Mouse (Mus musculus) liver, embryonic 14.5 days (tissue): ENCODE results near the gene Usp19. TPM values are rescaled to one million over a fixed set of nuclear protein-coding genes. Genes with fewer than 3 reads are reported as not detected.

Experiments
- ATAC-seq: fragments of 200-750 bp; cut with Nextera tagmentation; 2 replicates; pipeline ENCODE4 v1.8.0; 2017; ENCODE audit warnings: moderate number of reproducible peaks, mild to moderate bottlenecking, moderate library complexity; ENCODE audit not compliant: insufficient read depth
- DNase-seq, 3 experiments: peaks; one replicate each; pipeline ENCODE4 v3.0.0-alpha.2; 2012 to 2013; ENCODE audit warnings: low read depth in 3 of 3, low spot score in 3 of 3
- H3K27ac ChIP-seq: fragments of 300-500 bp; sonication (generic); 2 replicates; pipeline ENCODE4 v1.5.1; 2014; ENCODE audit warnings: moderate library complexity, mild to moderate bottlenecking, control low read depth, inconsistent platforms
- H3K27me3 ChIP-seq: fragments of 300-500 bp; sonication (generic); 2 replicates; pipeline ENCODE4 v1.6.1; 2014; ENCODE audit warnings: mild to moderate bottlenecking, low read length, moderate library complexity; ENCODE audit not compliant: control insufficient read depth, insufficient read depth
- H3K36me3 ChIP-seq: fragments of 300-500 bp; sonication (generic); replicated peaks from 2 replicates; pipeline ENCODE4 v1.6.1; 2014; ENCODE audit warnings: low read depth; ENCODE audit not compliant: control insufficient read depth, insufficient read depth
- H3K4me1 ChIP-seq, 2 experiments: fragments of 200-500 bp in 1 of 2; fragments of 300-500 bp in 1 of 2; sonication (generic) in 1 of 2; replicated peaks; 2 replicates each; pipeline ENCODE4 v1.6.1; 2012 to 2014; ENCODE audit warnings: antibody characterized with exemption in 1 of 2, inconsistent platforms in 1 of 2, low read length in 1 of 2; ENCODE audit not compliant: control insufficient read depth in 2 of 2, insufficient read depth in 2 of 2
- H3K4me2 ChIP-seq: fragments of 300-500 bp; sonication (generic); 2 replicates; pipeline ENCODE4 v1.6.1; 2014; ENCODE audit warnings: low read depth, mild to moderate bottlenecking, control low read depth, moderate library complexity
- H3K4me3 ChIP-seq, 2 experiments: fragments of 200-500 bp in 1 of 2; fragments of 300-500 bp in 1 of 2; sonication (generic) in 1 of 2; 2 replicates each; pipeline ENCODE4 v1.5.1; 2012 to 2014; ENCODE audit warnings: low read depth in 2 of 2, low read length in 2 of 2, mild to moderate bottlenecking in 2 of 2, control low read depth in 1 of 2, inconsistent platforms in 1 of 2, moderate library complexity in 1 of 2; ENCODE audit not compliant: insufficient read depth in 1 of 2
- H3K9ac ChIP-seq: fragments of 300-500 bp; sonication (generic); replicated peaks from 2 replicates; pipeline ENCODE4 v1.6.1; 2014; ENCODE audit warnings: mild to moderate bottlenecking, control low read depth, moderate library complexity
- H3K9me3 ChIP-seq: fragments of 300-500 bp; sonication (generic); 2 replicates; pipeline ENCODE4 v1.6.1; 2016; ENCODE audit warnings: low read length, mixed read lengths; ENCODE audit not compliant: control insufficient read depth
- CTCF ChIP-seq: IDR thresholded peaks from 2 replicates; pipeline ENCODE4 v1.5.1; 2016; ENCODE audit warnings: antibody characterized with exemption, low read depth, control low read depth
- EP300 ChIP-seq: IDR thresholded peaks from 2 replicates; pipeline ENCODE4 v1.6.1; 2016; ENCODE audit warnings: antibody characterized with exemption, low read depth
- WGBS: fragments of 180-500 bp; shearing (Covaris S2); extraction: QIAGEN DNeasy Blood & Tissue Kit; methylation state at CpG from one replicate; pipeline ENCODE4 v1.1.7; 2014; ENCODE audit not compliant: insufficient replicate concordance; 5-methylcytosine and 5-hydroxymethylcytosine counted together
- polyA plus RNA-seq, 2 experiments: library from polyadenylated mRNA; depleted of rRNA in 1 of 2; stranded (reverse) in 1 of 2; unstranded in 1 of 2; fragments of >200 nt; fragmentation: Nextera tagmentation in 1 of 2; extraction: Ambion mirVana in 1 of 2; gene quantifications; 2 replicates each; pipeline versions ENCODE4 v1.2.1 to v1.2.3; 2012 to 2014

The Usp19 gene
- polyA plus RNA-seq, 2 experiments = 17.1 to 33.9 TPM

GRCm38 (mm10) chr9:108463713-108464112 is 26.7 kb upstream of the Usp19 start:
- peaks cover 12% of the 10 kb centered on the region in 2 experiments for H3K4me1 ChIP-seq
- H3K9ac ChIP-seq = no peak overlapping the region
- peaks cover 15% of the 10 kb centered on the region for H3K36me3 ChIP-seq
- H3K27me3 ChIP-seq = no peaks in the 10 kb centered on the region
- TF ChIP-seq EP300 (no peak), CTCF (no peak)
- no peaks in the 10 kb centered on the region for H3K9me3 ChIP-seq
- H3K4me2 ChIP-seq = no peak overlapping the region
- ATAC-seq = no peak
- H3K4me3 ChIP-seq = no peak overlapping the region
- no peak for DNase-seq
- WGBS = 88% methylated on average over 9 of the region's 9 CpGs
- H3K27ac ChIP-seq = no peak overlapping the region

GRCm38 (mm10) chr9:108466219-108466618 is 24.2 kb upstream of the Usp19 start:
- no peak overlapping the region for H3K4me3 ChIP-seq
- H3K4me2 ChIP-seq = no peak overlapping the region
- H3K36me3 ChIP-seq = peaks cover 15% of the 10 kb centered on the region
- no peak for TF ChIP-seq EP300
- TF ChIP-seq CTCF = no peak
- H3K9me3 ChIP-seq = no peaks in the 10 kb centered on the region
- no peak overlapping the region for H3K9ac ChIP-seq
- WGBS = 65% methylated on average over 2 of the region's 2 CpGs
- H3K27me3 ChIP-seq = no peaks in the 10 kb centered on the region
- ATAC-seq (no peak), DNase-seq (no peak)
- H3K27ac ChIP-seq = no peak overlapping the region
- H3K4me1 ChIP-seq = peaks cover 7 to 10% of the 10 kb centered on the region in 2 experiments

- Histone ChIP-seq H3K4me1 (no peaks in the 10 kb centered on the region), H3K4me2 (no peak overlapping the region), H3K4me3 (no peak overlapping the region), H3K27me3 (no peaks in the 10 kb centered on the region), H3K36me3 (peaks cover 3% of the 10 kb centered on the region; the same call in 1 of the 2 replicates), H3K9me3 (no peaks in the 10 kb centered on the region), H3K9ac (no peak overlapping the region), H3K27ac (no peak overlapping the region)
- TF ChIP-seq EP300 = no peak
- no peak for TF ChIP-seq CTCF
- DNase-seq = no peak
- no peak for ATAC-seq
- 69% methylated on average over 5 of the region's 5 CpGs for WGBS
Observed at GRCm38 (mm10) chr9:108469430-108469829, 21.0 kb upstream of the Usp19 start.

- no peak overlapping the region for H3K9ac ChIP-seq
- no peak overlapping the region for H3K4me3 ChIP-seq
- DNase-seq = no peak
- 54% methylated on average over 4 of the region's 4 CpGs for WGBS
- no peaks in the 10 kb centered on the region for H3K4me1 ChIP-seq
- no peak for TF ChIP-seq CTCF
- no peak for TF ChIP-seq EP300
- no peak overlapping the region for H3K27ac ChIP-seq
- no peaks in the 10 kb centered on the region for H3K9me3 ChIP-seq
- H3K27me3 ChIP-seq = no peaks in the 10 kb centered on the region
- ATAC-seq = no peak
- H3K36me3 ChIP-seq = peaks cover 3% of the 10 kb centered on the region; the same call in 1 of the 2 replicates
- H3K4me2 ChIP-seq = no peak overlapping the region
Observed at GRCm38 (mm10) chr9:108469845-108470244, 20.6 kb upstream of the Usp19 start.

GRCm38 (mm10) chr9:108474528-108474927 is 15.9 kb upstream of the Usp19 start:
- 33% methylated on average over 1 of the region's 1 CpGs for WGBS
- no peak for TF ChIP-seq EP300
- TF ChIP-seq CTCF = peak; percentile 29
- Histone ChIP-seq H3K4me2 (no peak overlapping the region), H3K9me3 (no peaks in the 10 kb centered on the region), H3K36me3 (no peaks in the 10 kb centered on the region), H3K27me3 (no peaks in the 10 kb centered on the region; the same call in 1 of the 2 replicates), H3K27ac (no peak overlapping the region), H3K4me1 (peaks cover 0 to 6% of the 10 kb centered on the region in 2 experiments; a peak in 1 of 4 replicates), H3K4me3 (no peak overlapping the region), H3K9ac (no peak overlapping the region)
- ATAC-seq (no peak), DNase-seq (no peak)
